Mouse (Mus musculus) monocyte, adult 2 months (primary cell): ENCODE results near the gene Gm20518.
A peak's percentile ranks its signal among the peaks of the same experiment; 100 is the strongest.

Source experiments
- DNase-seq, 2 experiments: peaks; one replicate each; pipeline ENCODE4 v3.0.0; 2022; ENCODE audit warnings: low spot score in 2 of 2, low read depth in 1 of 2

Gm20518 gene

DNA sequence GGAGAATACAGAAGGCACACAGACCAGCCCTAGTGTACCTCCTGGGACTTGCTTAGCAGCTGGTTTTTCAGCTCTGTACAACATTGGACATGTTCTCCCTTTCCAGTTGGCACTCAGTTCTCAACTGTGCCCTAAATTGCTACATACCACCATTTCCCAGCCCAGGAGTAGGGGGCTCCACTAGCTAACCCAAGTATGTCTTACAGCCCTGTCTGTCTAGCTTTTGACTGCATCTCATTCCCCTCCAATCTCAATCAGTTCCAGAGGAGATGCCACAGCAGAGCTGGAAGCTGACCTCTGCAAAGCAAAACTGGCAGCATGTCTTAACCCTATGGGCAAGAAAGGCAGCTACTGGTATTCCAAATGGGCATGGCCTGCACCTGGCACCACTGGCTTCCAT is 4.6 kb upstream of the Gm20518 start:
- DNase-seq, result no peak

- DNase-seq, result no peak
Measured at GRCm38 (mm10) chr16:17893923-17894322, 2.5 kb upstream of the Gm20518 start, which contains the start of gene Tssk1. Tssk1 (plus strand) TSS chr16:17894223.

- no peak for DNase-seq
Measured at GRCm38 (mm10) chr16:17892606-17893005, 1.1 kb upstream of the Gm20518 start.

DNA sequence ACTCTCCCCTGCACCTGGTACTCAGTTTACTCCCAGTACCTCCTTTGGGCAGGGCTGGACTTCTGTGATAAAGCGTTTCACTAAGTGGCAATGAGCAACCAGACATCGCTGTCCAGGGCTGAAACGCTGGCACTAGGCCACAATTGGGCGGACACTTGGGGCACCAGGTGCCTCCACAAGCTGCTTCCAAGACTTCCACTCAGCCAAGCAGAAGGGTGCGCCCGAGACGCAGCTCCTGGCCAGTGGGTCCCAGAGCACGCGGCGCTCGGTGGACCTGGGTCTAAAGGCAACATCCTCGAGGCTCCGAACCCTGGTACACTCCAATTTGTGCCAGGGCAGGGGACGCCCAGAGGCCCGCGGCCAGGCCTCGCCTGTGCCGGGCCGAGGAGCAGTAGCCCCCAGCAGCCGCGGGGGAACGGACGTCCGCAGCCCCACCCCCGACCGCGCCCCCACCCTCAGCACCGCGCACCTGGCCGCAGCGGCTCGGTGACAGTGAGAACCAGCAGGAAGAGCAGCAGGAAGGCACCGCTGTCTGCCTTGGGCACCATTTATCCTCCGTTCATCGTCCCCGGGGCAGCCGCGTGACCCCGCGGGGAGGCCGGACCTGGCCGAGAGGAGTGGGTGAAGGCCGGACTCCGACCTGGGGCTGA is 429 bp downstream of the Gm20518 start:
- DNase-seq, result peak in 1 of 2 experiments; percentile 10

DNA sequence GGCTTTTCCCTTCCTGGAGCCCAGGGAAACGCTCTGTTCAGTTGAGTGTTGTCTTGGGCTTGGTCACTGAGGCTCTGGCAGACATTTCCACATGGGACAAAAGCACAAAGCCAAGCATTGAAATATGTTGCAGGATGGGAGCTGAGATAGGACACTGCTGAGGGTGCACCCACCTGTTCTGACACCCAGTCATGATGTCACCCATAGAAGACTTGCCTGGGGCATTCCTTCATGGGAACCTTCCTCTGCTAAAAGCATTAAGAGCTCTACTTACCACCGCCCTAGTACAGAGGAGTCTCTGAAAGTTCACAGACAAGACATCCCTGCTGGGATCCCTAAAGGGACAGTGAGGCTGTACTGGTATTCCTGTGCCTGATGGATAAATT is 1.1 kb downstream of the Gm20518 start:
- no peak for DNase-seq

DNA sequence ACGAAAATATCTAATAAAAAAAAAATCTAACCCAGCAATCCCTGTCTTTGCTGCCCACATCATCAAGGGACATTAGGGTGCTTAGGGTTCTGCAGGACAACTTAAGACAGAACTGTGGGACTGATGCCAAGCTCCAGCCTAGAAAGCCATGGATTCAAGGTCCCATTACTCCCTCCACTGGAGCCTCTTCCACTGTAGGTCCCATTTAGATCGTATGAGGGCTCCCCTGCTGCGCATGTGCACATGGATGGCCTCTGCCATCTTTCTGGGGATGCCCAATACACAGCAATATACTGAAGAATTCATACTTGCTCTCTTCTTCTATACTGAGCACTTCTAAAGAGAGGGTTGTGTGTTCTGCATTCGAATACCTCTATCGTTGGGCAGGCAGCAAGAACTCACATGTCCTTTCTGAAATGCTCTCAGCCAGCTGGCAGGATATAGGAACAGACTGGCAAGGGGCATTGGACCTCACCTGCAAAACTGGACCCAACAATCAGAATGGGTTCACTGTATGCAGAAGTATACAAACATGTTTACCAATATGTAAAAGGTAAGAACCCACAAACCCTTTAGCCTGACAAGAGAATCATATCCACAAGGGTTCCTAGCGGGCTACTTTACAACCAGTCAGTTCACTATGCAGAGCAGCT is 1.7 kb downstream of the Gm20518 start:
- no peak for DNase-seq

- DNase-seq, result no peak
Measured at GRCm38 (mm10) chr16:17884116-17884515, 7.4 kb downstream of the Gm20518 start.

GRCm38 (mm10) chr16:17882196-17882595 is 9.3 kb downstream of the Gm20518 start:
- no peak for DNase-seq

GRCm38 (mm10) chr16:17879571-17879970 is 11.9 kb downstream of the Gm20518 start:
- no peak for DNase-seq

- DNase-seq, result no peak
Measured at GRCm38 (mm10) chr16:17876096-17876495, 15.4 kb downstream of the Gm20518 start.

- no peak for DNase-seq
Measured at GRCm38 (mm10) chr16:17875174-17875573, 16.3 kb downstream of the Gm20518 start.

GRCm38 (mm10) chr16:17872995-17873394 is 18.5 kb downstream of the Gm20518 start:
- DNase-seq, result no peak

GRCm38 (mm10) chr16:17871248-17871647 is 20.2 kb downstream of the Gm20518 start:
- no peak for DNase-seq

- DNase-seq, result no peak
Measured at GRCm38 (mm10) chr16:17865770-17866169, 25.7 kb downstream of the Gm20518 start.

- no peak for DNase-seq
Measured at GRCm38 (mm10) chr16:17865293-17865692, 26.2 kb downstream of the Gm20518 start.

DNA sequence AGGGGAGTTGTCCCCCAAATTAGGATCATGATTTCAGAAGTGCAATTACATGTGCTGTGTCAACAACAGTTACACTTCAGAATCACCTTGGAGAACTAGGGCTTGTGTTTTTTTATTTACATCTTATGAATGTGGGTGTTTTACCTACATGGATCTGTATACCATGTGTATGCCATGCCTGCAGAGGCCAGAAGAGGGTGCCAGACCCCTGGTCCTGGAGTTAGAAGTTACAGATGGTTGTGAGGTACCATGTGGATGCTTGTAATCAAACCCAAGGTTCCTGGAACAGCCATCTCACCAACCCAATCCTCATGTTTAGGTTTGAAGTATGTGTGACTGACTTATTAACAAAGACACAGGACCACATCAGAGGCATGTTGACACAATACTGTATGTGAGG is 32.9 kb downstream of the Gm20518 start:
- DNase-seq, result no peak

- no peak for DNase-seq
Measured at GRCm38 (mm10) chr16:17857157-17857556, 34.3 kb downstream of the Gm20518 start.

DNA sequence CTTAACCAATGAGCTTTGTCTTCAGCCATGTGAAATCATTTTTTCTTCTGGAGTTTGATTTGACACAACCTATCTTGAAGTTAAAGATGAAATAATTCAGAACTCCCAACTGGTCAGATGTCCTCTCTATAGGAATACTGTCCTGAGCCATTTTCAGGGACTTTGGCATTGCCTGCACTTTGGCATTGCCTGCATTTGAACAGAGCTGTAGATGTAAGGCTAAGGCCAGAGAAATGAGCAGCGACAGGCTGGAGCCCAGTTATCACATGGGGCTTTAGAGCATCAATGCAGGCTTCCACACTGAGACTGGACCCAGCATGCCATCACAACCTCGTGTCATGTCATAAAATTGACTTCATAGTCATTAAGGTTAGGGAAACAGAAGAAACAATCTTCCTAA is 38.2 kb downstream of the Gm20518 start:
- no peak for DNase-seq

DNA sequence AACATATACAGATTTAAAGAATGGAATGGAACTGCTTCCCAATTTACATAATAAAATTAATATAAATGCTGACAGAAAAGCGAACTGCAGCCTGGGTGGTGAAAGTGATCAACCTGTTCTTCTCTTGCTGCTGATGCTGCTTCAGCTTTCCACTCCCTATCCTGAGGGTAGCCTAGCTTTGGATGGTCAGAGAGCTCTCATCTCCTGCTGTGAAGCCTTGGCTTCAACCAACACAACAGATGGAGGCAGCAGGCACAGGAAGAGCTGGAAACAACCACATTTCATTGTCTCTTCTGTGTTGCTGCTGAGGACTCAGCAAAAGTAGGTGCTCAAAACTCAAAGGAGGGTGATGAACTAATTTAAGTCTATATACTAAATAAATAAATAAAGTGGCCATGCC is 39.6 kb downstream of the Gm20518 start:
- no peak for DNase-seq

DNA sequence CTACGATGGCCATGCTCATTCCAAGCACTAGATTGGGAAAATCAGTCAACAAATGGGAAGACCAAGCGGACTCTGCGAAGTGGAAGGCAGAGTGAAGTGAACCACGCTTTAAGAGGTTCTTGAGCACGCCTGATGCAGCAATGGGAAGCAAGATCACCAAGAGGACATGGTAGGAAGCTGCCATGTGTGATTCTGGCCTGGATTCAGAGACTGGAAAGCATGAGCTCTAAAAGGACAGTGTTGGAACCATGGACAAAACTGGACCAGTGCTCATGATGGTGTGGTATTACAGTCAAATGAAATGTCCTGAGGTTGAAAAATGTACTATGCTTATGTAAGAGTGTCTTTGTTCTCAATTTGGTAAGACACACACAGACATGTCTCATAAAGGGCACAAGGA is 40.1 kb downstream of the Gm20518 start:
- no peak for DNase-seq

DNA sequence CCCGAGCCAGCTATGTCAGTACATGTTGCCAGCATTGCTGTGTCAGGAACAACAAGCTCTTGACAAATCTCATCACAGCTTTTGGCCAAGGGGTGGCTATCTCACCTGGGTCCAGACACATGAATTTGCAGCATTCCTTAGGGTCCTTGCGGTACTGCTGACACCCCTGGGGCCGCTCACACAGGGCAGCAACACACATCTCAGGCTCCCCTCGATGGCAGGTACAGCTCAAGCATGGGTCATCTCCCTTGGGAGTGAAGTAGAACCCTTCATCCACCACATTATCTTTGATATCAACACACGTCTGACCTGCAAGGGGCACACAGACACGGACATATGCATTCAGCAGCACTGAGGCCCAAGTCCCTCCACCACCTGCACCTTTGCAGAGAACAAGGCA is 42.0 kb downstream of the Gm20518 start:
- DNase-seq, result no peak

DNA sequence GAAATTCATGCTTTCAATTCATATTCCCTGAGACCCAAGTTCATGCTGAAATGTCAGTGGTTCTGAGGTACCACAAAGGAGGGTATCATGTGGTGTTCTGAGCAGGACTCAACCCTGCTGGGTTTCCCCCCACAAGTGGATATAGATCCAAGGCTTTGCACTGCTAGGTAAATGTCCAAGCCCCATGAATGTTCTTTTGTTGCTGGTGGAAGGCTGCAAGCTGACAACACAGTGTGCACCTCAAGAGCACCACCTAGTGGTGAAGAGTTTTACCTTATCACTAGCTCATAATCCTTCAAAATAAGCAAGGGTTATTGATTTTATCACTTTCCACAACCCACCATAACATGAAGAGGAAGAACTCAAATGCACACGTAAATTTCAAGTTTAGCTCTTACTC is 42.5 kb downstream of the Gm20518 start:
- no peak for DNase-seq

- DNase-seq, result no peak
Measured at GRCm38 (mm10) chr16:17848431-17848830, 43.0 kb downstream of the Gm20518 start.
